Mouse (Mus musculus): Measurements from ENCODE around the gene Ctnnbl1. TPM values are rescaled to one million over a fixed set of nuclear protein-coding genes. Genes with fewer than 3 reads are reported as not detected.

Gene Ctnnbl1
- polyA plus RNA-seq, 1 experiment from 2014 or later = 62.7 TPM

- peaks cover 40% of the 10 kb centered on the region for H3K4me1 ChIP-seq (ENCODE audit: control insufficient read depth, insufficient read depth, low read length)
- ATAC-seq = peak; percentile 31
- WGBS = 30% methylated on average over 39 of the region's 43 CpGs
- no peaks in the 10 kb centered on the region for H3K9me3 ChIP-seq (replicated peaks; ENCODE audit: control insufficient read depth, low read length, poor library complexity, severe bottlenecking)
- H3K4me3 ChIP-seq (ENCODE audit: low read depth, low read length) = peak overlapping the region; percentile 76
- H3K36me3 ChIP-seq (ENCODE audit: control insufficient read depth, insufficient read depth, low read length) = no peaks in the 10 kb centered on the region
- no peaks in the 10 kb centered on the region for H3K27me3 ChIP-seq (ENCODE audit: control insufficient read depth, insufficient read depth, low read depth, low read length)
- peak overlapping the region; percentile 93 for H3K27ac ChIP-seq (ENCODE audit: low read length)
- peak overlapping the region; percentile 89 for H3K9ac ChIP-seq (ENCODE audit: low read depth, low read length)
- peak overlapping the region; percentile 88 for H3K4me2 ChIP-seq (ENCODE audit: low read length)
Observed at GRCm38 (mm10) chr2:157914889-157915517, 177.8 kb downstream of the Ctnnbl1 start.

GRCm38 (mm10) chr2:157918529-157918928, 181.3 kb downstream of the Ctnnbl1 start:
- Histone ChIP-seq H3K9ac (ENCODE audit: low read depth, low read length) (peak overlapping the region; percentile 51), H3K27ac (ENCODE audit: low read length) (peak overlapping the region; percentile 56), H3K27me3 (ENCODE audit: control insufficient read depth, insufficient read depth, low read depth, low read length) (no peaks in the 10 kb centered on the region), H3K4me2 (ENCODE audit: low read length) (peak overlapping the region; percentile 88), H3K9me3 (replicated peaks; ENCODE audit: control insufficient read depth, low read length, poor library complexity, severe bottlenecking) (no peaks in the 10 kb centered on the region), H3K36me3 (ENCODE audit: control insufficient read depth, insufficient read depth, low read length) (no peaks in the 10 kb centered on the region), H3K4me3 (ENCODE audit: low read depth, low read length) (peak overlapping the region; percentile 12; the same call in 1 of the 2 replicates), H3K4me1 (ENCODE audit: control insufficient read depth, insufficient read depth, low read length) (peaks cover 54% of the 10 kb centered on the region)
- no peak for ATAC-seq
- WGBS = 4% methylated on average over 10 of the region's 10 CpGs

- H3K4me2 ChIP-seq (ENCODE audit: low read length) = peak overlapping the region; percentile 26; the same call in 1 of the 2 replicates
- H3K9ac ChIP-seq (ENCODE audit: low read depth, low read length) = 0 out of 2 replicates have a peak overlapping the region, but pooled peaks have one; percentile 31
- no peaks in the 10 kb centered on the region for H3K9me3 ChIP-seq (replicated peaks; ENCODE audit: control insufficient read depth, low read length, poor library complexity, severe bottlenecking)
- 67% methylated on average over 7 of the region's 7 CpGs for WGBS
- H3K27ac ChIP-seq (ENCODE audit: low read length) = no peak overlapping the region
- H3K4me1 ChIP-seq (ENCODE audit: control insufficient read depth, insufficient read depth, low read length) = peaks cover 60% of the 10 kb centered on the region
- no peak for ATAC-seq
- H3K4me3 ChIP-seq (ENCODE audit: low read depth, low read length) = no peak overlapping the region
- H3K27me3 ChIP-seq (ENCODE audit: control insufficient read depth, insufficient read depth, low read depth, low read length) = no peaks in the 10 kb centered on the region
- no peaks in the 10 kb centered on the region for H3K36me3 ChIP-seq (ENCODE audit: control insufficient read depth, insufficient read depth, low read length)
Observed at GRCm38 (mm10) chr2:157921551-157921950, 184.3 kb downstream of the Ctnnbl1 start.

GRCm38 (mm10) chr2:157923406-157923805, 186.2 kb downstream of the Ctnnbl1 start:
- H3K9me3 ChIP-seq (replicated peaks; ENCODE audit: control insufficient read depth, low read length, poor library complexity, severe bottlenecking) = no peaks in the 10 kb centered on the region
- H3K9ac ChIP-seq (ENCODE audit: low read depth, low read length) = peak overlapping the region; percentile 10
- H3K27ac ChIP-seq (ENCODE audit: low read length) = peak overlapping the region; percentile 51; the same call in 1 of the 2 replicates
- H3K27me3 ChIP-seq (ENCODE audit: control insufficient read depth, insufficient read depth, low read depth, low read length) = no peaks in the 10 kb centered on the region
- no peak overlapping the region for H3K4me3 ChIP-seq (ENCODE audit: low read depth, low read length)
- 3% methylated on average over 7 of the region's 7 CpGs for whole genome bisulfite sequencing
- no peaks in the 10 kb centered on the region for H3K36me3 ChIP-seq (ENCODE audit: control insufficient read depth, insufficient read depth, low read length)
- H3K4me1 ChIP-seq (ENCODE audit: control insufficient read depth, insufficient read depth, low read length) = peaks cover 63% of the 10 kb centered on the region
- peak overlapping the region; percentile 45 for H3K4me2 ChIP-seq (ENCODE audit: low read length)
- no peak for ATAC-seq

GRCm38 (mm10) chr2:157924504-157924903, 187.3 kb downstream of the Ctnnbl1 start:
- H3K4me1 ChIP-seq (ENCODE audit: control insufficient read depth, insufficient read depth, low read length) = peaks cover 60% of the 10 kb centered on the region
- H3K27me3 ChIP-seq (ENCODE audit: control insufficient read depth, insufficient read depth, low read depth, low read length) = no peaks in the 10 kb centered on the region
- H3K27ac ChIP-seq (ENCODE audit: low read length) = no peak overlapping the region
- no peak for ATAC-seq
- H3K9ac ChIP-seq (ENCODE audit: low read depth, low read length) = no peak overlapping the region
- no peak overlapping the region for H3K4me3 ChIP-seq (ENCODE audit: low read depth, low read length)
- 72% methylated on average over 5 of the region's 5 CpGs for WGBS
- H3K36me3 ChIP-seq (ENCODE audit: control insufficient read depth, insufficient read depth, low read length) = no peaks in the 10 kb centered on the region
- no peaks in the 10 kb centered on the region for H3K9me3 ChIP-seq (replicated peaks; ENCODE audit: control insufficient read depth, low read length, poor library complexity, severe bottlenecking)
- H3K4me2 ChIP-seq (ENCODE audit: low read length) = no peak overlapping the region

GRCm38 (mm10) chr2:157926502-157926901, 189.3 kb downstream of the Ctnnbl1 start:
- no peak overlapping the region for H3K4me2 ChIP-seq (ENCODE audit: low read length)
- no peak for ATAC-seq

GRCm38 (mm10) chr2:157926927-157927326, 189.7 kb downstream of the Ctnnbl1 start:
- Histone ChIP-seq H3K9me3 (replicated peaks; ENCODE audit: control insufficient read depth, low read length, poor library complexity, severe bottlenecking) (no peaks in the 10 kb centered on the region), H3K36me3 (ENCODE audit: control insufficient read depth, insufficient read depth, low read length) (no peaks in the 10 kb centered on the region), H3K4me2 (ENCODE audit: low read length) (no peak overlapping the region; the same call in 1 of the 2 replicates), H3K9ac (ENCODE audit: low read depth, low read length) (peak overlapping the region; percentile 40), H3K27me3 (ENCODE audit: control insufficient read depth, insufficient read depth, low read depth, low read length) (no peaks in the 10 kb centered on the region), H3K27ac (ENCODE audit: low read length) (peak overlapping the region; percentile 34; the same call in 1 of the 2 replicates), H3K4me3 (ENCODE audit: low read depth, low read length) (no peak overlapping the region), H3K4me1 (ENCODE audit: control insufficient read depth, insufficient read depth, low read length) (peaks cover 48% of the 10 kb centered on the region)
- no peak for ATAC-seq
- 55% methylated on average over 3 of the region's 3 CpGs for WGBS

More at GRCm38 (mm10) chr2:157926502-157926901, 189.3 kb downstream of the Ctnnbl1 start:
- Histone ChIP-seq H3K9me3 (replicated peaks; ENCODE audit: control insufficient read depth, low read length, poor library complexity, severe bottlenecking) (no peaks in the 10 kb centered on the region), H3K4me3 (ENCODE audit: low read depth, low read length) (no peak overlapping the region), H3K27ac (ENCODE audit: low read length) (no peak overlapping the region; the same call in 1 of the 2 replicates), H3K36me3 (ENCODE audit: control insufficient read depth, insufficient read depth, low read length) (no peaks in the 10 kb centered on the region), H3K27me3 (ENCODE audit: control insufficient read depth, insufficient read depth, low read depth, low read length) (no peaks in the 10 kb centered on the region), H3K9ac (ENCODE audit: low read depth, low read length) (no peak overlapping the region; the same call in 1 of the 2 replicates), H3K4me1 (ENCODE audit: control insufficient read depth, insufficient read depth, low read length) (peaks cover 53% of the 10 kb centered on the region)
- 28% methylated on average over 7 of the region's 7 CpGs for WGBS

- no peak for ATAC-seq
- Histone ChIP-seq H3K4me2 (ENCODE audit: low read length) (peak overlapping the region; percentile 34), H3K9me3 (replicated peaks; ENCODE audit: control insufficient read depth, low read length, poor library complexity, severe bottlenecking) (no peaks in the 10 kb centered on the region), H3K27ac (ENCODE audit: low read length) (peak overlapping the region; percentile 25), H3K9ac (ENCODE audit: low read depth, low read length) (peak overlapping the region; percentile 40), H3K4me1 (ENCODE audit: control insufficient read depth, insufficient read depth, low read length) (peaks cover 44% of the 10 kb centered on the region), H3K36me3 (ENCODE audit: control insufficient read depth, insufficient read depth, low read length) (no peaks in the 10 kb centered on the region), H3K4me3 (ENCODE audit: low read depth, low read length) (no peak overlapping the region), H3K27me3 (ENCODE audit: control insufficient read depth, insufficient read depth, low read depth, low read length) (no peaks in the 10 kb centered on the region)
- WGBS = 42% methylated on average over 20 of the region's 20 CpGs
Observed at GRCm38 (mm10) chr2:157927397-157927796, 190.2 kb downstream of the Ctnnbl1 start.

GRCm38 (mm10) chr2:157927815-157928214, 190.6 kb downstream of the Ctnnbl1 start:
- no peak overlapping the region for H3K4me3 ChIP-seq (ENCODE audit: low read depth, low read length)
- no peaks in the 10 kb centered on the region for H3K27me3 ChIP-seq (ENCODE audit: control insufficient read depth, insufficient read depth, low read depth, low read length)
- H3K9me3 ChIP-seq (replicated peaks; ENCODE audit: control insufficient read depth, low read length, poor library complexity, severe bottlenecking) = no peaks in the 10 kb centered on the region
- ATAC-seq = no peak
- WGBS = 17% methylated on average over 2 of the region's 2 CpGs
- H3K4me2 ChIP-seq (ENCODE audit: low read length) = peak overlapping the region; percentile 34
- peak overlapping the region; percentile 40; the same call in 1 of the 2 replicates for H3K9ac ChIP-seq (ENCODE audit: low read depth, low read length)
- no peaks in the 10 kb centered on the region for H3K36me3 ChIP-seq (ENCODE audit: control insufficient read depth, insufficient read depth, low read length)
- peaks cover 41% of the 10 kb centered on the region for H3K4me1 ChIP-seq (ENCODE audit: control insufficient read depth, insufficient read depth, low read length)
- peak overlapping the region; percentile 25 for H3K27ac ChIP-seq (ENCODE audit: low read length)

All from midbrain, embryonic 16.5 days (tissue).